Mouse (Mus musculus): ENCODE results near the gene Glrb. TPM values are rescaled to one million over a fixed set of nuclear protein-coding genes. Genes with fewer than 3 reads are reported as not detected.

Glrb gene
- polyA plus RNA-seq, 1 experiment from 2014 or later = 3.0 TPM

DNA sequence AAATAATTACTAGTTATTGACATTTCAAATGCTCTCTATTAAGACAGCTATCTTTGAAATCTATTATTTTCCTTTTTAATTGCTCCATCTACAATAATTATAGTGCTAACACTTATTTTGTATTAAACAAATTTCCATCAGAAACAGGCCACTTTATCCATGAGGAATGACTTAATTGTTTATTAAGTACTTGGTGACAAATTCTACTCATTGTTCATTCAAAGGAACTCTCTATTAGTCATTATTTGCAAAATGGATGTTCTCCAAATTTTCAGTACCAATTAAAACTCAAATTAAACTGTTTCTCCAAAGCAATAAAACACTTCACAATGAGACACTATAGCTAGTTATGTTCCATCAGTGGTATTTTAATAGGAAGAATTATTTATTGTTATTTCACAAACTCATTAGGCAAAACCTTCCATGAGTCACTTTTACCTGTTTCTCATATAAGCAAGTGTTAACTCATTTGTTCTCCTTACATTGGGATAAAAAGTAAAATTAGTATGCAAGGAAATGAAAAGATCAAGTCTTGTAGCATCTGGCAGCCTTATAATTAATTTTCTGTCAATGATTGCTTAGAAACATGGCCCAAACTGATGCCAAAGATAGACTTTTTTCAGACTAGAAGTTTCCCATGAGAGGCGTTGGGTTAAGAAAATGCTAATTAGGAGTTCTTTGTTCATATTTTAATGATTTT is 41.8 kb downstream of the Glrb start:
- WGBS = 84% methylated on average over 1 of the region's 1 CpGs
- Histone ChIP-seq H3K9ac (ENCODE audit: low read length) (no peak overlapping the region), H3K27me3 (ENCODE audit: control insufficient read depth, insufficient read depth, low read length) (no peaks in the 10 kb centered on the region), H3K4me3 (ENCODE audit: control insufficient read depth in 1 of 2, insufficient read depth in 1 of 2, low read depth in 1 of 2, low read length in 2 of 2) (no peak overlapping the region), H3K4me1 (ENCODE audit: control insufficient read depth in 2 of 2, insufficient read depth in 2 of 2, low read length in 2 of 2) (no peaks in the 10 kb centered on the region), H3K27ac (replicated peaks in 1 of 2; ENCODE audit: control insufficient read depth in 1 of 2, insufficient read depth in 1 of 2, low read depth in 2 of 2, low read length in 2 of 2) (no peak overlapping the region), H3K9me3 (ENCODE audit: control insufficient read depth, low read length) (no peaks in the 10 kb centered on the region), H3K4me2 (ENCODE audit: low read length) (no peak overlapping the region), H3K36me3 (ENCODE audit: control insufficient read depth, insufficient read depth, low read length) (no peaks in the 10 kb centered on the region)
- ATAC-seq (ENCODE audit: insufficient number of reproducible peaks, insufficient read depth, low FRiP score, low read depth) = no peak

- H3K9me3 ChIP-seq (ENCODE audit: control insufficient read depth, low read length) = no peaks in the 10 kb centered on the region
- WGBS = 71% methylated on average over 3 of the region's 3 CpGs
- H3K27me3 ChIP-seq (ENCODE audit: control insufficient read depth, insufficient read depth, low read length) = no peaks in the 10 kb centered on the region
- H3K4me3 ChIP-seq (ENCODE audit: control insufficient read depth in 1 of 2, insufficient read depth in 1 of 2, low read depth in 1 of 2, low read length in 2 of 2) = no peak overlapping the region
- no peak overlapping the region for H3K9ac ChIP-seq (ENCODE audit: low read length)
- no peak for ATAC-seq (ENCODE audit: insufficient number of reproducible peaks, insufficient read depth, low FRiP score, low read depth)
- no peaks in the 10 kb centered on the region for H3K4me1 ChIP-seq (ENCODE audit: control insufficient read depth in 2 of 2, insufficient read depth in 2 of 2, low read length in 2 of 2)
- H3K4me2 ChIP-seq (ENCODE audit: low read length) = no peak overlapping the region
- no peaks in the 10 kb centered on the region for H3K36me3 ChIP-seq (ENCODE audit: control insufficient read depth, insufficient read depth, low read length)
- no peak overlapping the region for H3K27ac ChIP-seq (replicated peaks in 1 of 2; ENCODE audit: control insufficient read depth in 1 of 2, insufficient read depth in 1 of 2, low read depth in 2 of 2, low read length in 2 of 2)
These were observed 46.1 kb downstream of the Glrb start for GRCm38 (mm10) chr3:80867328-80867727.

DNA sequence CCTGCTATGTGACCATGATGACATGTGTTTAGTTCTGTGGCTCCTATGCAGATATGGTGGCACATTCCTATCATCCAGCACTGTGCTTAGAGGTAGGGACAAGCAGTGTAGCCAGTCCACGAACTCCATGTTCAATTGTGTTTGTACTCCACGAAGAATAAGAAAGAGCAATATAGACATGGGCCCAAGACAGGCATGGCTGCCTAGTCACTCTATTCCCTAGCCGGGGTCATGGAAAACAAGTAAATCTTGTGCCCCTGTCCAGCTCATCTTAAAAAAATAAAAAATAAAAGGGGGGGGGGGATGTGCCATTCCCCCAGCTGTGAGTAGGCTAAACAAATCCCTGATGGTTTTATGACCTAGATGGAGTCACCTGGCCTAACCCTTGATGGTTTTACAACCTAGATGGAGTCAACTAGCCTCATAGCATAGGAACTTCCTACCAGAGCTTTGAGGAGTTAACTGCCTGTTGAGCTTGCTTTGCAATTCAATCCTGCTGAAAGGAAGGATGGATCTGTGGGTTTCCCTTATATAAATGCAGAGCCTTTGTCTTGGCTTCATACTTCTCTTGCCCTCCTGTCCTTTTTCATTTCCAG is 60.5 kb downstream of the Glrb start:
- Histone ChIP-seq H3K4me3 (ENCODE audit: control insufficient read depth in 1 of 2, insufficient read depth in 1 of 2, low read depth in 1 of 2, low read length in 2 of 2) (no peak overlapping the region), H3K36me3 (ENCODE audit: control insufficient read depth, insufficient read depth, low read length) (no peaks in the 10 kb centered on the region), H3K9me3 (ENCODE audit: control insufficient read depth, low read length) (no peaks in the 10 kb centered on the region), H3K27me3 (ENCODE audit: control insufficient read depth, insufficient read depth, low read length) (no peaks in the 10 kb centered on the region), H3K27ac (replicated peaks in 1 of 2; ENCODE audit: control insufficient read depth in 1 of 2, insufficient read depth in 1 of 2, low read depth in 2 of 2, low read length in 2 of 2) (no peak overlapping the region), H3K4me1 (ENCODE audit: control insufficient read depth in 2 of 2, insufficient read depth in 2 of 2, low read length in 2 of 2) (no peaks in the 10 kb centered on the region), H3K9ac (ENCODE audit: low read length) (no peak overlapping the region), H3K4me2 (ENCODE audit: low read length) (no peak overlapping the region)
- 84% methylated on average over 3 of the region's 3 CpGs for WGBS
- no peak for ATAC-seq (ENCODE audit: insufficient number of reproducible peaks, insufficient read depth, low FRiP score, low read depth)

- no peaks in the 10 kb centered on the region for H3K4me1 ChIP-seq (ENCODE audit: control insufficient read depth in 2 of 2, insufficient read depth in 2 of 2, low read length in 2 of 2)
- no peaks in the 10 kb centered on the region for H3K36me3 ChIP-seq (ENCODE audit: control insufficient read depth, insufficient read depth, low read length)
- no peak overlapping the region for H3K4me3 ChIP-seq (ENCODE audit: control insufficient read depth in 1 of 2, insufficient read depth in 1 of 2, low read depth in 1 of 2, low read length in 2 of 2)
- no peak overlapping the region for H3K4me2 ChIP-seq (ENCODE audit: low read length)
- H3K9me3 ChIP-seq (ENCODE audit: control insufficient read depth, low read length) = no peaks in the 10 kb centered on the region
- H3K27ac ChIP-seq (replicated peaks in 1 of 2; ENCODE audit: control insufficient read depth in 1 of 2, insufficient read depth in 1 of 2, low read depth in 2 of 2, low read length in 2 of 2) = no peak overlapping the region
- H3K9ac ChIP-seq (ENCODE audit: low read length) = no peak overlapping the region
- ATAC-seq (ENCODE audit: insufficient number of reproducible peaks, insufficient read depth, low FRiP score, low read depth) = no peak
- 81% methylated on average over 10 of the region's 10 CpGs for WGBS
- H3K27me3 ChIP-seq (ENCODE audit: control insufficient read depth, insufficient read depth, low read length) = no peaks in the 10 kb centered on the region
These were observed 62.5 kb downstream of the Glrb start for GRCm38 (mm10) chr3:80850947-80851346.

DNA sequence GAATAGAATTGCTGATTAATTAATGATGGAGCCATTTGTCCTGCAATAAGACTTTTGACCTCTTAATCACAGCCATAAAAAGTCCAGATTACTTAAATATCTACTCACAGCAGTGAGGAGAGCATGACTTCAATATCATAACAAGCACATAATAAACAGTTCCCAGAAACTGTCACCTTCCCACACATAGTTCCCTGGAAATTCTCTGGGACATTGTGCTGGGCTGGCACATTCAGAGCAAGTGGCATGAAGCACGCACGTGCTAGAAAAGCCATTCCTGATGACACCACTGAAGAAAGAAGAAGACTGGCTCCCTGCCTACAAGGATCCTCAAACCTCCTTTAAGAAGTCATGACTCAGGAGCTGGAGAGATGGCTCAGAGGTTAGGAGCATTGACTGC is 67.8 kb downstream of the Glrb start:
- H3K4me3 ChIP-seq (ENCODE audit: control insufficient read depth in 1 of 2, insufficient read depth in 1 of 2, low read depth in 1 of 2, low read length in 2 of 2) = no peak overlapping the region
- H3K9me3 ChIP-seq (ENCODE audit: control insufficient read depth, low read length) = no peaks in the 10 kb centered on the region
- H3K9ac ChIP-seq (ENCODE audit: low read length) = no peak overlapping the region
- ATAC-seq (ENCODE audit: insufficient number of reproducible peaks, insufficient read depth, low FRiP score, low read depth) = no peak
- H3K4me2 ChIP-seq (ENCODE audit: low read length) = no peak overlapping the region
- WGBS = 69% methylated on average over 2 of the region's 2 CpGs
- no peaks in the 10 kb centered on the region for H3K27me3 ChIP-seq (ENCODE audit: control insufficient read depth, insufficient read depth, low read length)
- no peaks in the 10 kb centered on the region for H3K4me1 ChIP-seq (ENCODE audit: control insufficient read depth in 2 of 2, insufficient read depth in 2 of 2, low read length in 2 of 2)
- no peak overlapping the region for H3K27ac ChIP-seq (replicated peaks in 1 of 2; ENCODE audit: control insufficient read depth in 1 of 2, insufficient read depth in 1 of 2, low read depth in 2 of 2, low read length in 2 of 2)
- no peaks in the 10 kb centered on the region for H3K36me3 ChIP-seq (ENCODE audit: control insufficient read depth, insufficient read depth, low read length)

- Histone ChIP-seq H3K9ac (ENCODE audit: low read length) (no peak overlapping the region), H3K27me3 (ENCODE audit: control insufficient read depth, insufficient read depth, low read length) (no peaks in the 10 kb centered on the region), H3K9me3 (ENCODE audit: control insufficient read depth, low read length) (no peaks in the 10 kb centered on the region), H3K4me1 (ENCODE audit: control insufficient read depth in 2 of 2, insufficient read depth in 2 of 2, low read length in 2 of 2) (no peaks in the 10 kb centered on the region), H3K36me3 (ENCODE audit: control insufficient read depth, insufficient read depth, low read length) (no peaks in the 10 kb centered on the region), H3K4me2 (ENCODE audit: low read length) (no peak overlapping the region), H3K27ac (replicated peaks in 1 of 2; ENCODE audit: control insufficient read depth in 1 of 2, insufficient read depth in 1 of 2, low read depth in 2 of 2, low read length in 2 of 2) (no peak overlapping the region), H3K4me3 (ENCODE audit: control insufficient read depth in 1 of 2, insufficient read depth in 1 of 2, low read depth in 1 of 2, low read length in 2 of 2) (no peak overlapping the region)
- no peak for ATAC-seq (ENCODE audit: insufficient number of reproducible peaks, insufficient read depth, low FRiP score, low read depth)
- WGBS = 81% methylated on average over 5 of the region's 5 CpGs
These were observed 73.6 kb downstream of the Glrb start for GRCm38 (mm10) chr3:80839845-80840244.

DNA sequence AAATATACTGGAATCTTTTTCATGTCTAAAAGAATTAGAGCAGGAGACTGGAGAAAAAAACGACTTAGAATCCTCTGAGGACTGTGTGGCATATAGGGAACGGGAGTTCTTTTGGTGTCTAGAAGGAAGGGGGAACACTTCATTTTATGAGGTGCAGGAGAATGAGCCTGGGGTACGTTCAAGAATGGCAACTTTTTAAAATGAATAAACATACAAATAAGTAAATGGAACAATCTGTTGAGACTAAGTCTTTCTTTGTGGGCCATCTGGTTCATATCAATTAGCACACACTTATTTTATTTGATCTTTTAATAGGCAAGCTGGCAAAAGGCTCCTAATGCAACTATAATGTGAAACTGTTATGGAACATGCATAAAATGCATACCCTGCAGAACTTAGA is 75.9 kb downstream of the Glrb start:
- no peak for ATAC-seq (ENCODE audit: insufficient number of reproducible peaks, insufficient read depth, low FRiP score, low read depth)
- Histone ChIP-seq H3K4me2 (ENCODE audit: low read length) (no peak overlapping the region), H3K4me1 (ENCODE audit: control insufficient read depth in 2 of 2, insufficient read depth in 2 of 2, low read length in 2 of 2) (no peaks in the 10 kb centered on the region), H3K36me3 (ENCODE audit: control insufficient read depth, insufficient read depth, low read length) (no peaks in the 10 kb centered on the region), H3K9me3 (ENCODE audit: control insufficient read depth, low read length) (no peaks in the 10 kb centered on the region), H3K9ac (ENCODE audit: low read length) (no peak overlapping the region), H3K27me3 (ENCODE audit: control insufficient read depth, insufficient read depth, low read length) (no peaks in the 10 kb centered on the region), H3K27ac (replicated peaks in 1 of 2; ENCODE audit: control insufficient read depth in 1 of 2, insufficient read depth in 1 of 2, low read depth in 2 of 2, low read length in 2 of 2) (no peak overlapping the region), H3K4me3 (ENCODE audit: control insufficient read depth in 1 of 2, insufficient read depth in 1 of 2, low read depth in 1 of 2, low read length in 2 of 2) (no peak overlapping the region)
- 56% methylated on average over 3 of the region's 3 CpGs for whole genome bisulfite sequencing

DNA sequence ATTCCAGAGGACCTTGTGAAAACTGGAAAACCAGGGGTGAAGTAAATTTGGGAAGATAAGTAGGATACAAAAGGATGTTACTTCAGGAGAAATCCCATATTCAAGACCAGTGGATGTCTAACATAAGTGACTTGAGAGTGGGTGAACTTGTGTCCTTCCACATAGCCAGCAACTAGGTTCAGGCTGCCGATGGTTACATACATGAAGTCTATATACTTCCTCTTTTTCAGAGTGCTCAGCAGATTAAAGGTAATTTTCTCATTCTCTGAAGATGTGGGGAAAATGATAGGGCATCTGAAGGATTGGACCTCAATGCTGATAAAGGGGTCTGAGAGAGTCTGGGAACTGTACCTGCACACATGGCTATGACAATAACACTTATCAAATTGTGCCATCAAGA is 89.5 kb downstream of the Glrb start:
- Histone ChIP-seq H3K9me3 (ENCODE audit: control insufficient read depth, low read length) (no peaks in the 10 kb centered on the region), H3K27ac (replicated peaks in 1 of 2; ENCODE audit: control insufficient read depth in 1 of 2, insufficient read depth in 1 of 2, low read depth in 2 of 2, low read length in 2 of 2) (no peak overlapping the region), H3K4me3 (ENCODE audit: control insufficient read depth in 1 of 2, insufficient read depth in 1 of 2, low read depth in 1 of 2, low read length in 2 of 2) (no peak overlapping the region), H3K27me3 (ENCODE audit: control insufficient read depth, insufficient read depth, low read length) (no peaks in the 10 kb centered on the region), H3K9ac (ENCODE audit: low read length) (no peak overlapping the region), H3K36me3 (ENCODE audit: control insufficient read depth, insufficient read depth, low read length) (no peaks in the 10 kb centered on the region), H3K4me2 (ENCODE audit: low read length) (no peak overlapping the region), H3K4me1 (ENCODE audit: control insufficient read depth in 2 of 2, insufficient read depth in 2 of 2, low read length in 2 of 2) (no peaks in the 10 kb centered on the region)
- WGBS = 85% methylated on average over 1 of the region's 1 CpGs
- ATAC-seq (ENCODE audit: insufficient number of reproducible peaks, insufficient read depth, low FRiP score, low read depth) = no peak

All from heart, embryonic 14.5 days (tissue).